Mouse (Mus musculus) forebrain, embryonic 15.5 days (tissue): Measurements from ENCODE around the gene Tamm41. TPM values are rescaled to one million over a fixed set of nuclear protein-coding genes. Genes with fewer than 3 reads are reported as not detected.
A peak's percentile ranks its signal among the peaks of the same experiment; 100 is the strongest.

Source experiments
- ATAC-seq: fragments of 200-750 bp; cut with Nextera tagmentation; replicated peaks from 2 replicates; pipeline ENCODE4 v1.8.0; 2017; ENCODE audit warnings: mild to moderate bottlenecking, moderate TSS enrichment, moderate library complexity
- H3K27ac ChIP-seq: fragments of 300-500 bp; sonication (generic); replicated peaks from 2 replicates; pipeline ENCODE4 v1.5.1; 2015; ENCODE audit warnings: mild to moderate bottlenecking, inconsistent platforms
- H3K27me3 ChIP-seq: fragments of 300-500 bp; sonication (generic); 2 replicates; pipeline ENCODE4 v1.6.1; 2015; ENCODE audit warnings: inconsistent platforms
- H3K36me3 ChIP-seq: fragments of 300-500 bp; sonication (generic); 2 replicates; pipeline ENCODE4 v1.6.1; 2015; ENCODE audit warnings: mild to moderate bottlenecking, inconsistent platforms
- H3K4me1 ChIP-seq: fragments of 300-500 bp; sonication (generic); 2 replicates; pipeline ENCODE4 v1.6.1; 2015; ENCODE audit warnings: inconsistent platforms
- H3K4me2 ChIP-seq: fragments of 300-500 bp; sonication (generic); replicated peaks from 2 replicates; pipeline ENCODE4 v1.6.1; 2015; ENCODE audit warnings: mild to moderate bottlenecking, inconsistent platforms
- H3K4me3 ChIP-seq: fragments of 300-500 bp; sonication (generic); 2 replicates; pipeline ENCODE4 v1.5.1; 2015; ENCODE audit warnings: mild to moderate bottlenecking, inconsistent platforms
- H3K9ac ChIP-seq: fragments of 300-500 bp; sonication (generic); replicated peaks from 2 replicates; pipeline ENCODE4 v1.6.1; 2015; ENCODE audit warnings: mild to moderate bottlenecking, inconsistent platforms
- H3K9me3 ChIP-seq: fragments of 300-500 bp; sonication (generic); 2 replicates; pipeline ENCODE4 v1.6.1; 2016; ENCODE audit warnings: inconsistent platforms
- WGBS: fragments of 180-500 bp; shearing (Covaris S2); methylation state at CpG from one replicate; pipeline ENCODE4 v1.1.7; 2015; ENCODE audit warnings: mixed read lengths; 5-methylcytosine and 5-hydroxymethylcytosine counted together
- polyA plus RNA-seq: library from polyadenylated mRNA; unstranded; fragments of >200 nt; fragmentation: Nextera tagmentation; extraction: Ambion mirVana; gene quantifications from 2 replicates; pipeline ENCODE4 v1.2.1, GENCODE M21; 2015

The Tamm41 gene
- polyA plus RNA-seq, 1 experiment from 2014 or later: 61.2 TPM

- no peaks in the 10 kb centered on the region for H3K9me3 ChIP-seq
- no peaks in the 10 kb centered on the region for H3K36me3 ChIP-seq
- no peak overlapping the region for H3K4me3 ChIP-seq
- no peak overlapping the region for H3K27ac ChIP-seq
- no peak for ATAC-seq
- 74% methylated on average over 8 of the region's 8 CpGs for WGBS
- H3K4me1 ChIP-seq: no peaks in the 10 kb centered on the region; the same call in 1 of the 2 replicates
- H3K27me3 ChIP-seq: no peaks in the 10 kb centered on the region
- no peak overlapping the region for H3K4me2 ChIP-seq
- no peak overlapping the region for H3K9ac ChIP-seq
Measured at GRCm38 (mm10) chr6:114993659-114994058, 44.0 kb downstream of the Tamm41 start.

- Histone ChIP-seq H3K9ac (no peak overlapping the region), H3K36me3 (no peaks in the 10 kb centered on the region), H3K27ac (no peak overlapping the region), H3K4me1 (peaks cover 3% of the 10 kb centered on the region; the same call in 1 of the 2 replicates), H3K27me3 (no peaks in the 10 kb centered on the region), H3K9me3 (no peaks in the 10 kb centered on the region), H3K4me3 (no peak overlapping the region), H3K4me2 (no peak overlapping the region)
- no peak for ATAC-seq
- WGBS: 74% methylated on average over 4 of the region's 4 CpGs
Measured at GRCm38 (mm10) chr6:114991909-114992308, 45.8 kb downstream of the Tamm41 start.

- Histone ChIP-seq H3K27ac (no peak overlapping the region), H3K4me2 (no peak overlapping the region), H3K9me3 (no peaks in the 10 kb centered on the region), H3K4me1 (peaks cover 3% of the 10 kb centered on the region; the same call in 1 of the 2 replicates), H3K9ac (no peak overlapping the region), H3K27me3 (no peaks in the 10 kb centered on the region), H3K36me3 (no peaks in the 10 kb centered on the region), H3K4me3 (no peak overlapping the region)
- WGBS: 64% methylated on average over 3 of the region's 3 CpGs
- no peak for ATAC-seq
Measured at GRCm38 (mm10) chr6:114988619-114988980, 49.1 kb downstream of the Tamm41 start.

GRCm38 (mm10) chr6:114987966-114988618, 49.6 kb downstream of the Tamm41 start:
- H3K36me3 ChIP-seq: no peaks in the 10 kb centered on the region
- peaks cover 3% of the 10 kb centered on the region; the same call in 1 of the 2 replicates for H3K4me1 ChIP-seq
- no peak overlapping the region for H3K9ac ChIP-seq
- WGBS: 45% methylated on average over 7 of the region's 7 CpGs
- ATAC-seq: no peak
- H3K9me3 ChIP-seq: no peaks in the 10 kb centered on the region
- H3K4me3 ChIP-seq: no peak overlapping the region
- no peak overlapping the region for H3K4me2 ChIP-seq
- H3K27me3 ChIP-seq: no peaks in the 10 kb centered on the region
- H3K27ac ChIP-seq: no peak overlapping the region

- no peak overlapping the region for H3K27ac ChIP-seq
- no peak for ATAC-seq
- H3K4me2 ChIP-seq: no peak overlapping the region
- H3K9me3 ChIP-seq: no peaks in the 10 kb centered on the region
- no peaks in the 10 kb centered on the region for H3K4me1 ChIP-seq
- no peak overlapping the region for H3K4me3 ChIP-seq
- WGBS: 87% methylated on average over 7 of the region's 7 CpGs
- no peak overlapping the region for H3K9ac ChIP-seq
- no peaks in the 10 kb centered on the region for H3K27me3 ChIP-seq
- H3K36me3 ChIP-seq: no peaks in the 10 kb centered on the region
Measured at GRCm38 (mm10) chr6:114982671-114983070, 55.0 kb downstream of the Tamm41 start.

GRCm38 (mm10) chr6:114979715-114980114, 58.0 kb downstream of the Tamm41 start:
- Histone ChIP-seq H3K4me2 (no peak overlapping the region), H3K27me3 (no peaks in the 10 kb centered on the region), H3K36me3 (no peaks in the 10 kb centered on the region), H3K9ac (no peak overlapping the region), H3K4me1 (no peaks in the 10 kb centered on the region), H3K4me3 (no peak overlapping the region), H3K9me3 (no peaks in the 10 kb centered on the region), H3K27ac (no peak overlapping the region)
- 81% methylated on average over 1 of the region's 1 CpGs for WGBS
- ATAC-seq: no peak

GRCm38 (mm10) chr6:114976915-114977419, 60.7 kb downstream of the Tamm41 start:
- H3K27me3 ChIP-seq: no peaks in the 10 kb centered on the region
- WGBS: 83% methylated on average over 7 of the region's 7 CpGs
- no peak overlapping the region for H3K4me3 ChIP-seq
- H3K9ac ChIP-seq: no peak overlapping the region
- peak overlapping the region; percentile 49; the same call in 1 of the 2 replicates for H3K27ac ChIP-seq
- no peaks in the 10 kb centered on the region for H3K36me3 ChIP-seq
- no peaks in the 10 kb centered on the region for H3K9me3 ChIP-seq
- no peak for ATAC-seq
- no peak overlapping the region for H3K4me2 ChIP-seq
- H3K4me1 ChIP-seq: no peaks in the 10 kb centered on the region

GRCm38 (mm10) chr6:114974331-114974730, 63.3 kb downstream of the Tamm41 start:
- 96% methylated on average over 1 of the region's 1 CpGs for WGBS
- H3K9ac ChIP-seq: no peak overlapping the region
- no peak overlapping the region for H3K27ac ChIP-seq
- ATAC-seq: no peak
- peaks cover 8% of the 10 kb centered on the region for H3K4me1 ChIP-seq
- H3K36me3 ChIP-seq: no peaks in the 10 kb centered on the region
- H3K27me3 ChIP-seq: no peaks in the 10 kb centered on the region
- H3K4me3 ChIP-seq: no peak overlapping the region
- no peak overlapping the region for H3K4me2 ChIP-seq
- H3K9me3 ChIP-seq: no peaks in the 10 kb centered on the region

GRCm38 (mm10) chr6:114972988-114973387, 64.7 kb downstream of the Tamm41 start:
- Histone ChIP-seq H3K9me3 (no peaks in the 10 kb centered on the region), H3K36me3 (no peaks in the 10 kb centered on the region), H3K9ac (no peak overlapping the region), H3K4me2 (no peak overlapping the region), H3K27me3 (no peaks in the 10 kb centered on the region), H3K4me3 (no peak overlapping the region), H3K4me1 (peaks cover 13% of the 10 kb centered on the region), H3K27ac (no peak overlapping the region)
- 80% methylated on average over 1 of the region's 1 CpGs for WGBS
- no peak for ATAC-seq

GRCm38 (mm10) chr6:114970895-114971294, 66.8 kb downstream of the Tamm41 start:
- H3K4me1 ChIP-seq: peaks cover 21% of the 10 kb centered on the region
- no peaks in the 10 kb centered on the region for H3K36me3 ChIP-seq
- H3K9me3 ChIP-seq: no peaks in the 10 kb centered on the region
- H3K27ac ChIP-seq: no peak overlapping the region
- H3K9ac ChIP-seq: no peak overlapping the region
- 69% methylated on average over 5 of the region's 5 CpGs for WGBS
- no peak overlapping the region for H3K4me3 ChIP-seq
- H3K4me2 ChIP-seq: no peak overlapping the region
- no peak for ATAC-seq
- H3K27me3 ChIP-seq: no peaks in the 10 kb centered on the region

- H3K27ac ChIP-seq: no peak overlapping the region
- 24% methylated on average over 6 of the region's 6 CpGs for WGBS
- no peak overlapping the region for H3K4me2 ChIP-seq
- no peak overlapping the region for H3K9ac ChIP-seq
- no peaks in the 10 kb centered on the region for H3K36me3 ChIP-seq
- no peaks in the 10 kb centered on the region for H3K27me3 ChIP-seq
- no peak for ATAC-seq
- no peak overlapping the region for H3K4me3 ChIP-seq
- H3K4me1 ChIP-seq: peaks cover 21% of the 10 kb centered on the region
- no peaks in the 10 kb centered on the region for H3K9me3 ChIP-seq
Measured at GRCm38 (mm10) chr6:114970386-114970785, 67.3 kb downstream of the Tamm41 start.

GRCm38 (mm10) chr6:114969213-114970120, 68.2 kb downstream of the Tamm41 start, which contains the start of gene Vgll4:
Gene Vgll4, minus strand, starts transcription at chr6:114969994.
- H3K4me3 ChIP-seq: peak within 1 kb of the TSS; percentile 66
- no peaks in the 10 kb centered on the region for H3K9me3 ChIP-seq
- H3K36me3 ChIP-seq: no peaks in the 10 kb centered on the region
- peak within 1 kb of the TSS; percentile 100 for H3K4me2 ChIP-seq
- H3K4me1 ChIP-seq: peaks cover 26% of the 10 kb centered on the region
- peak within 1 kb of the TSS; percentile 65 for H3K9ac ChIP-seq
- WGBS: under 1% methylated on average over 79 of the region's 79 CpGs
- ATAC-seq: peak; percentile 61
- H3K27me3 ChIP-seq: no peaks in the 10 kb centered on the region
- peak within 1 kb of the TSS; percentile 39 for H3K27ac ChIP-seq
